Mouse (Mus musculus) myocyte (in vitro differentiated cells): ENCODE data around the gene Spop. TPM values are rescaled to one million over a fixed set of nuclear protein-coding genes. Genes with fewer than 3 reads are reported as not detected.

Experiments
- H3K27me3 ChIP-seq: one replicate; pipeline ENCODE4 v1.6.1; 2011; ENCODE audit not compliant: control insufficient read depth, insufficient read depth, insufficient read length
- H3K36me3 ChIP-seq: one replicate; pipeline ENCODE4 v1.6.1; 2011; ENCODE audit not compliant: control insufficient read depth, insufficient read depth
- H3K4me2 ChIP-seq: one replicate; pipeline ENCODE4 v1.6.1; 2011; ENCODE audit warnings: low read depth, control low read depth
- H3K4me3 ChIP-seq: one replicate; pipeline ENCODE4 v1.5.1; 2011; ENCODE audit warnings: mild to moderate bottlenecking, control low read depth, moderate library complexity
- H3K79me2 ChIP-seq: one replicate; pipeline ENCODE4 v1.6.1; 2011; ENCODE audit not compliant: control insufficient read depth, insufficient read depth
- H3ac ChIP-seq: one replicate; pipeline ENCODE4 v1.6.1; 2011; ENCODE audit not compliant: control insufficient read depth, insufficient read length
- CEBPB ChIP-seq: IDR thresholded peaks from 2 replicates; pipeline ENCODE4 v1.6.1; 2011; ENCODE audit warnings: mild to moderate bottlenecking, moderate library complexity; ENCODE audit not compliant: poor library complexity, insufficient read depth, severe bottlenecking
- E2F4 ChIP-seq: IDR thresholded peaks from one replicate; pipeline ENCODE4 v1.6.1; 2011; ENCODE audit warnings: mild to moderate bottlenecking, control low read depth, moderate library complexity; ENCODE audit not compliant: insufficient read depth
- MAX ChIP-seq: IDR thresholded peaks from one replicate; pipeline ENCODE4 v1.6.1; 2011; ENCODE audit warnings: low read depth, mild to moderate bottlenecking, control low read depth
- MYOD1 ChIP-seq, 3 experiments: IDR thresholded peaks; one replicate each; pipeline ENCODE4 v1.6.1; 2011; ENCODE audit warnings: control low read depth in 2 of 3, low read depth in 2 of 3, mild to moderate bottlenecking in 2 of 3, moderate library complexity in 1 of 3; ENCODE audit not compliant: insufficient read length in 2 of 3, control insufficient read depth in 1 of 3
- MYOG ChIP-seq, 3 experiments: IDR thresholded peaks; one replicate each; pipeline ENCODE4 v1.6.1; 2011; ENCODE audit warnings: control low read depth in 2 of 3, low read depth in 2 of 3, mild to moderate bottlenecking in 2 of 3; ENCODE audit not compliant: insufficient read length in 2 of 3, control insufficient read depth in 1 of 3, insufficient read depth in 1 of 3
- POLR2A ChIP-seq: IDR thresholded peaks from one replicate; pipeline ENCODE4 v1.6.1; 2011; ENCODE audit warnings: low read depth, mild to moderate bottlenecking, control low read depth, moderate library complexity; ENCODE audit not compliant: insufficient read length
- POLR2AphosphoS2 ChIP-seq: IDR thresholded peaks from one replicate; pipeline ENCODE4 v1.6.1; 2011; ENCODE audit warnings: low read depth, control low read depth; ENCODE audit not compliant: insufficient read length
- REST ChIP-seq: IDR thresholded peaks from one replicate; pipeline ENCODE4 v1.6.1; 2011; ENCODE audit warnings: mild to moderate bottlenecking, control low read depth, moderate library complexity; ENCODE audit not compliant: insufficient read depth, insufficient read length
- SRF ChIP-seq: IDR thresholded peaks from one replicate; pipeline ENCODE4 v1.6.1; 2011; ENCODE audit warnings: low read depth; ENCODE audit not compliant: control insufficient read depth, insufficient read length
- TCF12 ChIP-seq: IDR thresholded peaks from one replicate; pipeline ENCODE4 v1.6.1; 2011; ENCODE audit warnings: mild to moderate bottlenecking, control low read depth; ENCODE audit not compliant: poor library complexity, insufficient read depth, severe bottlenecking
- TCF3 ChIP-seq: IDR thresholded peaks from one replicate; pipeline ENCODE4 v1.6.1; 2011; ENCODE audit warnings: low read depth, control low read depth; ENCODE audit not compliant: insufficient read length
- USF1 ChIP-seq: IDR thresholded peaks from one replicate; pipeline ENCODE4 v1.6.1; 2011; ENCODE audit warnings: low read depth, mild to moderate bottlenecking, control low read depth, moderate library complexity
- polyA plus RNA-seq: library from polyadenylated mRNA; unstranded; fragments of >200 nt; fragmentation: generic; extraction: Trizol; gene quantifications from one replicate; pipeline ENCODE4 v1.2.1, GENCODE M21; 2012; ENCODE audit warnings: missing spikeins

Gene Spop
- polyA plus RNA-seq, 1 experiment, result 54.8 TPM

DNA sequence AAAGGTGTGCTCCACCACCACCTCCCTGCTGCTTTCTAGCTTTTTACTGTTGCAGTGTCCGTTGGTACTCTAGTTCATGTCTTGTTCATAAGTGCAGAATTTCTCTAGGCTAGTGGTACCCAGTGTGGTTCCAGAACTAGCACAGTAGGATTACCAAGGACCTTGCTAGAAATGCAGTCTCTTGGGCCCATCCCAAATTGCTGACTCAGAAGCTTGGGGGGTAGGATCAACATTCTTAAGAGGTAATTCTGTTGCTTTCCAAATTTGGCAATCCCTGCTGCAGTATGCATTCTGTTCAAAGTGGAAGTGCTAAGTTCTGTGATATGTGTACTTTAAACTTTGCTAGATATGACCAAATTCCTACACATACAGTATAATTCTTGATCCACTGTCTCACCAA lies 53.9 kb downstream of the Spop start:
- Histone ChIP-seq H3K79me2 (peaks cover 44% of the 10 kb centered on the region), H3ac (no peak overlapping the region), H3K27me3 (no peaks in the 10 kb centered on the region), H3K4me3 (no peak overlapping the region), H3K4me2 (no peak overlapping the region), H3K36me3 (peaks cover 5% of the 10 kb centered on the region)
- TF ChIP-seq E2F4 (no peak), TCF12 (no peak), CEBPB (no peak), POLR2AphosphoS2 (no peak), REST (no peak), POLR2A (no peak), SRF (no peak), MAX (no peak), USF1 (no peak), MYOG (IDR thresholded peaks at IDR 0.05; ENCODE audit: control insufficient read depth in 1 of 3, insufficient read depth in 1 of 3, insufficient read length in 2 of 3, low read depth in 2 of 3) (no peak), MYOD1 (IDR thresholded peaks at IDR 0.05; ENCODE audit: control insufficient read depth in 1 of 3, insufficient read length in 2 of 3, low read depth in 2 of 3) (no peak), TCF3 (no peak)

DNA sequence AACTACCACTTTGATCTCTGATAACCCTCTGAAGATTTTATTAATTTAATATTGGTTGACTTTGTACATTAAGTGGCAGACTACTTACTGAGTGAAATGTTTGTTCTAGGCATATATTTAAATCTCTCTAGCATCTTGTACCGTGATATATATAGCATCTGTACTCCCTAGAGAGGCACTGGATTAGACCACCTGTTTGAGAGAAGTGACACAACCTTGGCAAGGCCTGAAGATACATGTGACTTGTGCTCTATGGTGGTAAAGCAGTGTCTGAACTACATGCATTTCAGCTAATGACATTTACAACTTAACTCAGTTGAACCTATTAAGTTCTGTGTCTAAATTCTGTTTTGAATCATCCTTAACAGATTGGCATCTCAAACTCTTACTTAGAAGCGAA lies 59.1 kb downstream of the Spop start:
- Histone ChIP-seq H3K4me3 (no peak overlapping the region), H3K36me3 (peaks cover 29% of the 10 kb centered on the region), H3K4me2 (no peak overlapping the region), H3K79me2 (peaks cover 13% of the 10 kb centered on the region), H3K27me3 (no peaks in the 10 kb centered on the region), H3ac (no peak overlapping the region)
- TF ChIP-seq SRF, result no peak
- TF ChIP-seq MYOD1 (IDR thresholded peaks at IDR 0.05; ENCODE audit: control insufficient read depth in 1 of 3, insufficient read length in 2 of 3, low read depth in 2 of 3), result peak in 1 of 3 experiments; percentile 65
- TF ChIP-seq TCF3, result no peak

DNA sequence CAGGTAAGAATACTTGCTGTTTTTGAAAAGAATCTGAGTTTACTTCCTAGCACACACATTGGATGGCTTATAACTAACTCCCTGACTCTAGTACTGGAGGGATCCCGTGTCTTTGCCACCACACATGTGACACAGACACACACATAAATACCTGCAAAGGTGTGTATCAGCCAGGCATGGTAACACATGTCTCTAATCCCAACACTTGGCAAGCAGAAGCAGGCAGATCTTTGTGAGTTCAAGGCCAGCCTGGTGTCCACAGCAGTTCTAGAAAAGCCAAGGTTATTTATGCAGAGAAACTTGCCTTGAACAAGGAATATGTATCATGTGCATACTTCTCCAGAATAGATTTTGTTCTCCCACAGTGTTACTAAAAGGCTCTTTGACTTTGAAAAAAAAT lies 59.6 kb downstream of the Spop start:
- no peak overlapping the region for H3K4me3 ChIP-seq
- no peak for TF ChIP-seq MAX
- no peak for TF ChIP-seq POLR2A
- no peak for TF ChIP-seq CEBPB
- no peak for TF ChIP-seq TCF12
- TF ChIP-seq POLR2AphosphoS2, result no peak
- TF ChIP-seq E2F4, result no peak
- TF ChIP-seq MYOG (IDR thresholded peaks at IDR 0.05; ENCODE audit: control insufficient read depth in 1 of 3, insufficient read depth in 1 of 3, insufficient read length in 2 of 3, low read depth in 2 of 3), result no peak
- TF ChIP-seq TCF3, result no peak
- no peak for TF ChIP-seq MYOD1 (IDR thresholded peaks at IDR 0.05; ENCODE audit: control insufficient read depth in 1 of 3, insufficient read length in 2 of 3, low read depth in 2 of 3)
- TF ChIP-seq REST, result no peak
- no peak for TF ChIP-seq USF1
- peaks cover 8% of the 10 kb centered on the region for H3K79me2 ChIP-seq
- H3K36me3 ChIP-seq, result peaks cover 31% of the 10 kb centered on the region
- H3K4me2 ChIP-seq, result no peak overlapping the region
- H3K27me3 ChIP-seq, result no peaks in the 10 kb centered on the region
- no peak overlapping the region for H3ac ChIP-seq

DNA sequence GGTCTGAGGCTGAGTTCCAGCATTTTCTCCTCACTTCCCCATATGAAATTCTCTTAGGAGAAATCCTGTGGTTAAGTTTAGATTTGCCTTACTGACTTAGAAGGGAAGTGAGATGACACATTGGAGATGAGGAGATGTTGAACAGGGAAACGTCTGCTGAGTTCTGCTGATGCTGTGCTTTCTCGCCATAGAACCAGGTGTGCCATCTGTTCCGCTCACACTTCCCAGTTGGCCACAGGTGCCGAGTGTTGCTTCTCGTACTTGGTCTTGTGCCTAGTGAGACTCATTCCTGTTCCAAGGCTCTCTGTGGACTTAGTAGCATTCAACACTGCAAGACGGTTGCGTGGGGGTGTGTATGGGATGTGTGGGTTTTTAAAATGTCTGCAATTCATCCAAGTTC lies 62.4 kb downstream of the Spop start:
- no peaks in the 10 kb centered on the region for H3K27me3 ChIP-seq
- H3K36me3 ChIP-seq, result peaks cover 38% of the 10 kb centered on the region
- H3K4me2 ChIP-seq, result no peak overlapping the region
- H3K79me2 ChIP-seq, result no peaks in the 10 kb centered on the region
- no peak overlapping the region for H3ac ChIP-seq
- TF ChIP-seq TCF3 (no peak), POLR2A (no peak), MYOG (IDR thresholded peaks at IDR 0.05; ENCODE audit: control insufficient read depth in 1 of 3, insufficient read depth in 1 of 3, insufficient read length in 2 of 3, low read depth in 2 of 3) (no peak), CEBPB (no peak), REST (no peak), TCF12 (no peak), POLR2AphosphoS2 (no peak), SRF (no peak), USF1 (no peak)
- no peak overlapping the region for H3K4me3 ChIP-seq

DNA sequence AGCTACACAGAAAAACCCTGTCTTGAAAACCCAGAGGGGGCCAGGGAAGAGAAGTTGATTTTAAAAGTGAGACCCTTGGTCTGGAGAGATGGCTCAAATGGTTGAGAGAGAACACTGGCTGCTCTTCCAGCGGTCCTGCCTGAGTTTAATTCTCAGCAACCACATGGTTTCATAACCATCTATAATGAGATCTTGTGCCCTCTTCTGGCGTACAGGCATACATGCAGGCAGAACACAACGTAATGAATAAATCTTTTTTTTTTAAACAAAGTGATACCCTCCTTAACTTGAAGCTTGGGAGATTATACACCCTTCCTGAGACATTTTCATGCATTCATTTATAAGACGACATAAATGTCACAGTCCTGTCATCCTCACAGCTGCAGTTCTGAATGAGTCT lies 65.6 kb downstream of the Spop start:
- Histone ChIP-seq H3K4me3 (no peak overlapping the region), H3K27me3 (no peaks in the 10 kb centered on the region), H3K4me2 (no peak overlapping the region), H3K36me3 (peaks cover 49% of the 10 kb centered on the region), H3ac (no peak overlapping the region), H3K79me2 (no peaks in the 10 kb centered on the region)
- TF ChIP-seq SRF, result no peak
- TF ChIP-seq POLR2A, result no peak
- TF ChIP-seq POLR2AphosphoS2, result no peak
- no peak for TF ChIP-seq TCF3
- TF ChIP-seq REST, result no peak
- no peak for TF ChIP-seq CEBPB
- TF ChIP-seq MYOD1 (IDR thresholded peaks at IDR 0.05; ENCODE audit: control insufficient read depth in 1 of 3, insufficient read length in 2 of 3, low read depth in 2 of 3), result no peak
- no peak for TF ChIP-seq TCF12
- no peak for TF ChIP-seq USF1
- TF ChIP-seq MAX, result no peak
- no peak for TF ChIP-seq E2F4
- no peak for TF ChIP-seq MYOG (IDR thresholded peaks at IDR 0.05; ENCODE audit: control insufficient read depth in 1 of 3, insufficient read depth in 1 of 3, insufficient read length in 2 of 3, low read depth in 2 of 3)
